Mouse (Mus musculus): Measurements from ENCODE around the gene Xylb.

DNA sequence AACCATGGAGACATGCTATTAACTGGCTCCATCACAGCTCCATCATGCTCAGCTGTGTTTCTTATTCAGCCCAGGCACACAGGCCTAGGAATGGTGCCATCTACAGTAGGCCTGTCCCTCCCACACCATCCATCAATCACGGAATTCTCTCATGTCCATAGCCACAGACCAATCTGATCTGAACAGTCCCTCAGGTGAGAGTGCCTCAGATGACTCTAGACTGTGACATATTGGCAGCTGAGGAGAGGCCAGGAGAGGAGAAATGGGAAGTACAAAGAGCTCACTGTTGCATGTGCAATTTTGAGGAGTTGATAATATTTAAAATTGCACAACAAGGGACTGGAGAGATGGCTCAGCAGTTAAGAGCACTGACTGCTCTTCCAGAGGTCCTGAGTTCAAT lies 37.6 kb downstream of the Xylb start:
- TF ChIP-seq CTCF (IDR thresholded peaks at IDR 0.05; ENCODE audit: extremely low read depth, insufficient read depth, insufficient read length, insufficient replicate concordance): no peak
- no peak for TF ChIP-seq POLR2A (IDR thresholded peaks at IDR 0.05; ENCODE audit: low read depth, low read length)
